Mouse (Mus musculus) gastrocnemius, adult 2 months (tissue): Measurements from ENCODE around the gene Zc3h6. TPM values are rescaled to one million over a fixed set of nuclear protein-coding genes. Genes with fewer than 3 reads are reported as not detected.
A peak's percentile ranks its signal among the peaks of the same experiment; 100 is the strongest.

ENCODE experiments used
- DNase-seq: peaks from one replicate; pipeline ENCODE4 v3.0.0; 2022
- H3K27ac ChIP-seq: fragments of 200-600 bp; 2 replicates; pipeline ENCODE4 v1.8.1; 2022; ENCODE audit warnings: mild to moderate bottlenecking
- H3K4me3 ChIP-seq: fragments of 200-600 bp; 2 replicates; pipeline ENCODE4 v1.8.1; 2022; ENCODE audit warnings: mild to moderate bottlenecking, moderate library complexity
- CTCF ChIP-seq: fragments of 200-600 bp; IDR thresholded peaks from 2 replicates; pipeline ENCODE4 v1.8.1; 2022; ENCODE audit warnings: antibody characterized with exemption, mild to moderate bottlenecking, moderate library complexity
- intact Hi-C: fragments of 180-260 bp; cut with DNase I; formaldehyde crosslinking; loops from one replicate; pipeline ENCODE4 v1.15.1; 2025
- microRNA-seq: library from miRNA; unstranded; fragments of <30 nt; microRNA quantifications from one replicate; pipeline ENCODE4 v1.2.0, GENCODE M21; 2021
- total RNA-seq, 2 experiments: library from RNA; stranded (reverse); gene quantifications; 2 replicates each; pipeline ENCODE4 v1.2.3; 2021

Zc3h6 gene
- total RNA-seq, 2 experiments from 2014 or later, result 5.0 to 9.0 TPM

DNA sequence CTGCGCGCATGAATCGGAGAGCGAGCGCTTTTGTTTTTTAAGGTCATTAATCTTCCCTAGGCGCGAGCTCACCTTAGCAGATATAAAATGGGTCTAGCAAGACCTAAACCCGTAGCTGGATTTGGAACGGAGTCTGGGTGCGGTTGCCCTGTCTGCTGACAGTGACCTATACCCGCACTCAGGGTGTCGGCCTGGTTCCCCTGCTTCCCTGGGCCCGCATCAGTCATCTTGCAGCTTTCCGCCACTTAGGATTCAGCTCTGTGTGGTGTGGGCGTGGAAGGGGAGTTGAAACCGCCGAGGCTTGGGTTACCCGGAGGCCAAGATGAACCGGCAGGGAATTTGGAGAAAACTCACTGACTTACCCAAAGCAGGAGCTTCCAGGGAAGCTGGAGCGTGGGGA, 99.1 kb downstream of the Zc3h6 start:
- peak; percentile 56 for DNase-seq
- intact Hi-C loops, result loop anchor here (5.0 kb wide), 1 partner anchor 119 kb away; no protein-coding TSS in a partner anchor
- no peak for TF ChIP-seq CTCF
- H3K4me3 ChIP-seq, result peak overlapping the region; percentile 90
- peak overlapping the region; percentile 91 for H3K27ac ChIP-seq

Small RNAs within 50 kb of the gene (microRNA-seq; reads per million reads assigned to microRNA genes)
- gene Gm22859, result not detected

Other genes with a start within 250 kb of the Zc3h6 start
- 10 to 100 TPM; 15.9 to 16.1 TPM for gene Tmem87b, start 149.3 kb upstream of the Zc3h6 start, total RNA-seq
- gene Fbln7, start 104.4 kb upstream of the Zc3h6 start, total RNA-seq, result 1 to 10 TPM; 2.2 to 4.3 TPM
- 1 to 10 TPM; 8.4 to 9.7 TPM for gene Zc3h8, start 23.3 kb upstream of the Zc3h6 start, total RNA-seq
- gene Gm10762, start 323 bp downstream of the Zc3h6 start, total RNA-seq, result 10 to 100 TPM; 12.6 to 13.9 TPM
- not detected for gene Vinac1, start 80.8 kb downstream of the Zc3h6 start, total RNA-seq
- gene Ttl, start 98.5 kb downstream of the Zc3h6 start, total RNA-seq, result 1 to 10 TPM; 5.8 to 10.0 TPM
- gene Polr1b, start 133.6 kb downstream of the Zc3h6 start, total RNA-seq, result 10 to 100 TPM; 11.6 to 13.2 TPM
- gene Chchd5, start 162.3 kb downstream of the Zc3h6 start, total RNA-seq, result 1 to 10 TPM; 9.2 to 9.4 TPM
- gene Slc20a1, start 231.4 kb downstream of the Zc3h6 start, total RNA-seq, result 10 to 100 TPM; 10.5 to 23.9 TPM